Mouse (Mus musculus): ENCODE data around the gene Cacng1. TPM values are rescaled to one million over a fixed set of nuclear protein-coding genes. Genes with fewer than 3 reads are reported as not detected.

Cacng1 gene
- 0.43 TPM in 1 of 2 replicates, not detected in the other for polyA plus RNA-seq (2015; fragmentation: Nextera tagmentation; extraction: Ambion mirVana)

- no peaks in the 10 kb centered on the region for H3K9me3 ChIP-seq
- WGBS = 68% methylated on average over 16 of the region's 16 CpGs
- H3K9ac ChIP-seq = no peak within 1 kb of the TSS
- H3K4me1 ChIP-seq = no peaks in the 10 kb centered on the region
- no peak within 1 kb of the TSS for H3K4me3 ChIP-seq
- H3K27me3 ChIP-seq = no peaks in the 10 kb centered on the region
- H3K36me3 ChIP-seq = no peaks in the 10 kb centered on the region
- ATAC-seq (ENCODE audit: borderline replicate concordance, extremely low read depth, low FRiP score, low TSS enrichment) = no peak
- H3K4me2 ChIP-seq = no peak within 1 kb of the TSS
- H3K27ac ChIP-seq = no peak within 1 kb of the TSS
Observed at GRCm38 (mm10) chr11:107716332-107716938, at the start of gene Cacng1. Gene Cacng1, minus strand, starts transcription at chr11:107716522.

GRCm38 (mm10) chr11:107762688-107763460 lies 46.6 kb upstream of the Cacng1 start:
- no peaks in the 10 kb centered on the region for H3K4me1 ChIP-seq
- no peaks in the 10 kb centered on the region for H3K27me3 ChIP-seq
- no peak overlapping the region for H3K27ac ChIP-seq
- no peaks in the 10 kb centered on the region for H3K9me3 ChIP-seq
- 38% methylated on average over 8 of the region's 8 CpGs for WGBS
- no peak overlapping the region for H3K9ac ChIP-seq
- no peaks in the 10 kb centered on the region for H3K36me3 ChIP-seq
- no peak overlapping the region for H3K4me3 ChIP-seq
- no peak overlapping the region for H3K4me2 ChIP-seq
- ATAC-seq (ENCODE audit: borderline replicate concordance, extremely low read depth, low FRiP score, low TSS enrichment) = no peak; the same call in 1 of the 2 replicates

GRCm38 (mm10) chr11:107761790-107762500 lies 45.6 kb upstream of the Cacng1 start:
- Histone ChIP-seq H3K4me3 (no peak overlapping the region), H3K36me3 (no peaks in the 10 kb centered on the region), H3K9me3 (no peaks in the 10 kb centered on the region), H3K4me1 (no peaks in the 10 kb centered on the region), H3K4me2 (no peak overlapping the region), H3K27ac (no peak overlapping the region), H3K9ac (no peak overlapping the region), H3K27me3 (no peaks in the 10 kb centered on the region)
- ATAC-seq (ENCODE audit: borderline replicate concordance, extremely low read depth, low FRiP score, low TSS enrichment) = no peak
- WGBS = 38% methylated on average over 10 of the region's 10 CpGs

- no peaks in the 10 kb centered on the region for H3K27me3 ChIP-seq
- no peak overlapping the region for H3K4me2 ChIP-seq
- no peak overlapping the region for H3K9ac ChIP-seq
- ATAC-seq (ENCODE audit: borderline replicate concordance, extremely low read depth, low FRiP score, low TSS enrichment) = no peak
- H3K4me1 ChIP-seq = no peaks in the 10 kb centered on the region
- H3K4me3 ChIP-seq = no peak overlapping the region
- H3K36me3 ChIP-seq = no peaks in the 10 kb centered on the region
- 66% methylated on average over 10 of the region's 10 CpGs for whole genome bisulfite sequencing
- H3K27ac ChIP-seq = no peak overlapping the region
- no peaks in the 10 kb centered on the region for H3K9me3 ChIP-seq
Observed at GRCm38 (mm10) chr11:107760001-107760400, 43.7 kb upstream of the Cacng1 start.

- WGBS = 68% methylated on average over 9 of the region's 9 CpGs
- no peak overlapping the region for H3K4me2 ChIP-seq
Observed at GRCm38 (mm10) chr11:107759516-107759915, 43.2 kb upstream of the Cacng1 start.

GRCm38 (mm10) chr11:107749114-107749513 lies 32.8 kb upstream of the Cacng1 start:
- no peak overlapping the region for H3K9ac ChIP-seq
- ATAC-seq (ENCODE audit: borderline replicate concordance, extremely low read depth, low FRiP score, low TSS enrichment) = no peak

More at GRCm38 (mm10) chr11:107759516-107759915, 43.2 kb upstream of the Cacng1 start:
- Histone ChIP-seq H3K4me3 (no peak overlapping the region), H3K27ac (no peak overlapping the region), H3K9ac (no peak overlapping the region), H3K27me3 (no peaks in the 10 kb centered on the region), H3K9me3 (no peaks in the 10 kb centered on the region), H3K4me1 (no peaks in the 10 kb centered on the region), H3K36me3 (no peaks in the 10 kb centered on the region)
- no peak for ATAC-seq (ENCODE audit: borderline replicate concordance, extremely low read depth, low FRiP score, low TSS enrichment)

GRCm38 (mm10) chr11:107748243-107749035 lies 32.1 kb upstream of the Cacng1 start:
- ATAC-seq (ENCODE audit: borderline replicate concordance, extremely low read depth, low FRiP score, low TSS enrichment) = no peak
- Histone ChIP-seq H3K27me3 (no peaks in the 10 kb centered on the region), H3K4me1 (no peaks in the 10 kb centered on the region), H3K27ac (no peak overlapping the region), H3K36me3 (no peaks in the 10 kb centered on the region), H3K9me3 (no peaks in the 10 kb centered on the region), H3K9ac (no peak overlapping the region), H3K4me2 (no peak overlapping the region), H3K4me3 (no peak overlapping the region)
- 75% methylated on average over 5 of the region's 5 CpGs for WGBS

More at GRCm38 (mm10) chr11:107749114-107749513, 32.8 kb upstream of the Cacng1 start:
- Histone ChIP-seq H3K27ac (no peak overlapping the region), H3K27me3 (no peaks in the 10 kb centered on the region), H3K36me3 (no peaks in the 10 kb centered on the region), H3K9me3 (no peaks in the 10 kb centered on the region), H3K4me2 (no peak overlapping the region), H3K4me1 (no peaks in the 10 kb centered on the region), H3K4me3 (no peak overlapping the region)
- WGBS = 86% methylated on average over 5 of the region's 5 CpGs

- Histone ChIP-seq H3K4me2 (no peak overlapping the region), H3K4me3 (no peak overlapping the region), H3K27ac (no peak overlapping the region), H3K36me3 (no peaks in the 10 kb centered on the region), H3K9ac (no peak overlapping the region), H3K4me1 (no peaks in the 10 kb centered on the region), H3K27me3 (no peaks in the 10 kb centered on the region), H3K9me3 (no peaks in the 10 kb centered on the region)
- 28% methylated on average over 3 of the region's 3 CpGs for WGBS
- no peak for ATAC-seq (ENCODE audit: borderline replicate concordance, extremely low read depth, low FRiP score, low TSS enrichment)
Observed at GRCm38 (mm10) chr11:107743100-107743499, 26.8 kb upstream of the Cacng1 start.

- WGBS = 78% methylated on average over 20 of the region's 20 CpGs
- no peak overlapping the region for H3K9ac ChIP-seq
- H3K27ac ChIP-seq = no peak overlapping the region
- no peaks in the 10 kb centered on the region for H3K27me3 ChIP-seq
- H3K9me3 ChIP-seq = no peaks in the 10 kb centered on the region
- no peak overlapping the region for H3K4me2 ChIP-seq
- H3K4me3 ChIP-seq = no peak overlapping the region
- no peaks in the 10 kb centered on the region for H3K36me3 ChIP-seq
- ATAC-seq (ENCODE audit: borderline replicate concordance, extremely low read depth, low FRiP score, low TSS enrichment) = no peak
- H3K4me1 ChIP-seq = no peaks in the 10 kb centered on the region
Observed at GRCm38 (mm10) chr11:107738418-107739099, 22.2 kb upstream of the Cacng1 start.

GRCm38 (mm10) chr11:107737886-107738285 lies 21.6 kb upstream of the Cacng1 start:
- Histone ChIP-seq H3K4me3 (no peak overlapping the region), H3K9me3 (no peaks in the 10 kb centered on the region), H3K27me3 (no peaks in the 10 kb centered on the region), H3K27ac (no peak overlapping the region), H3K36me3 (no peaks in the 10 kb centered on the region), H3K9ac (no peak overlapping the region), H3K4me2 (no peak overlapping the region), H3K4me1 (no peaks in the 10 kb centered on the region)
- 84% methylated on average over 6 of the region's 6 CpGs for WGBS
- no peak for ATAC-seq (ENCODE audit: borderline replicate concordance, extremely low read depth, low FRiP score, low TSS enrichment)

GRCm38 (mm10) chr11:107734133-107734532 lies 17.8 kb upstream of the Cacng1 start:
- Histone ChIP-seq H3K4me2 (no peak overlapping the region), H3K36me3 (no peaks in the 10 kb centered on the region), H3K4me1 (no peaks in the 10 kb centered on the region), H3K27me3 (no peaks in the 10 kb centered on the region), H3K9me3 (no peaks in the 10 kb centered on the region), H3K4me3 (no peak overlapping the region), H3K27ac (no peak overlapping the region), H3K9ac (no peak overlapping the region)
- no peak for ATAC-seq (ENCODE audit: borderline replicate concordance, extremely low read depth, low FRiP score, low TSS enrichment)
- 67% methylated on average over 7 of the region's 7 CpGs for WGBS

Data from lung, embryonic 15.5 days (tissue).